Mouse (Mus musculus) gastrocnemius, postnatal 36 days (tissue): Measurements from ENCODE around the gene Enkur. TPM values are rescaled to one million over a fixed set of nuclear protein-coding genes. Genes with fewer than 3 reads are reported as not detected.

ENCODE experiments used
- DNase-seq, 2 experiments: peaks; one replicate each; pipeline ENCODE4 v3.0.0; 2022
- intact Hi-C: fragments of 180-260 bp; cut with DNase I; formaldehyde crosslinking; loops from one replicate; pipeline ENCODE4 v1.15.1; 2025
- total RNA-seq, 2 experiments: library from RNA; stranded (reverse); gene quantifications; 2 replicates each; pipeline ENCODE4 v1.2.3; 2021

Enkur gene
- total RNA-seq, 2 experiments from 2014 or later = 0.36 to 0.42 TPM

- intact Hi-C loops = no loop called here
- DNase-seq = no peak
Measured at GRCm38 (mm10) chr2:21191232-21191631, 13.9 kb downstream of the Enkur start.

- DNase-seq = no peak
- intact Hi-C loops = loop anchor here (5.0 kb wide), 1 partner anchor 221 kb away; the partner anchor contains the start of gene Arhgap21
Measured at GRCm38 (mm10) chr2:21188610-21189009, 16.6 kb downstream of the Enkur start.

GRCm38 (mm10) chr2:21187576-21187975 is 17.6 kb downstream of the Enkur start:
- peak; percentile 24 to 59 for DNase-seq
- intact Hi-C loops = loop anchor here (1.0 to 5.0 kb wide), 2 partner anchors 220 to 289 kb away; partner anchors contain the start of gene Arhgap21

GRCm38 (mm10) chr2:21182811-21183210 is 22.4 kb downstream of the Enkur start:
- DNase-seq = peak in 1 of 2 experiments; percentile 29
- intact Hi-C loops = no loop called here

- intact Hi-C loops = no loop called here
- no peak for DNase-seq
Measured at GRCm38 (mm10) chr2:21179136-21179535, 26.0 kb downstream of the Enkur start.

- no peak for DNase-seq
- intact Hi-C loops = no loop called here
Measured at GRCm38 (mm10) chr2:21172797-21173196, 32.4 kb downstream of the Enkur start.

- DNase-seq = peak; percentile 8 to 22
- intact Hi-C loops = no loop called here
Measured at GRCm38 (mm10) chr2:21167916-21168315, 37.2 kb downstream of the Enkur start.

GRCm38 (mm10) chr2:21164296-21164695 is 40.9 kb downstream of the Enkur start:
- intact Hi-C loops = no loop called here

GRCm38 (mm10) chr2:21153469-21153868 is 51.7 kb downstream of the Enkur start:
- intact Hi-C loops = no loop called here
- no peak for DNase-seq

More at GRCm38 (mm10) chr2:21164296-21164695, 40.9 kb downstream of the Enkur start:
- peak in 1 of 2 experiments; percentile 13 for DNase-seq

GRCm38 (mm10) chr2:21147169-21147568 is 58.0 kb downstream of the Enkur start:
- intact Hi-C loops = no loop called here
- peak; percentile 7 to 23 for DNase-seq

- intact Hi-C loops = no loop called here
- no peak for DNase-seq
Measured at GRCm38 (mm10) chr2:21146486-21146885, 58.7 kb downstream of the Enkur start.

- no peak for DNase-seq
- intact Hi-C loops = no loop called here
Measured at GRCm38 (mm10) chr2:21142616-21143015, 62.5 kb downstream of the Enkur start.

- intact Hi-C loops = no loop called here
- peak; percentile 70 to 83 for DNase-seq
Measured at GRCm38 (mm10) chr2:21142204-21142580, 63.0 kb downstream of the Enkur start.

GRCm38 (mm10) chr2:21141520-21142203 is 63.5 kb downstream of the Enkur start:
- intact Hi-C loops = no loop called here

GRCm38 (mm10) chr2:21141189-21141519 is 64.0 kb downstream of the Enkur start:
- no peak for DNase-seq
- intact Hi-C loops = no loop called here

More at GRCm38 (mm10) chr2:21141520-21142203, 63.5 kb downstream of the Enkur start:
- peak; percentile 40 to 46 for DNase-seq

Other genes starting within 250 kb of the Enkur start
- gene Arhgap21, start 236.5 kb downstream of the Enkur start, total RNA-seq = 10 to 100 TPM; 25.2 to 28.7 TPM
- gene Thnsl1, start 359 bp upstream of the Enkur start, total RNA-seq = 1 to 10 TPM; 2.6 to 3.1 TPM
- not detected for gene Gpr158, start 162.2 kb upstream of the Enkur start, total RNA-seq